Mouse (Mus musculus) embryonic fibroblast, embryonic 13.5 days (primary cell): ENCODE measurements around the gene Crtc3. TPM values are rescaled to one million over a fixed set of nuclear protein-coding genes. Genes with fewer than 3 reads are reported as not detected.
A peak's percentile ranks its signal among the peaks of the same experiment; 100 is the strongest.

Experiments used
- H3K27ac ChIP-seq: 2 replicates; pipeline ENCODE4 v1.5.1; 2012; ENCODE audit warnings: low read length, control low read depth, inconsistent platforms; ENCODE audit not compliant: insufficient read depth
- H3K4me1 ChIP-seq: 2 replicates; pipeline ENCODE4 v1.6.1; 2011; ENCODE audit warnings: low read length; ENCODE audit not compliant: control insufficient read depth, insufficient read depth
- H3K4me3 ChIP-seq: 2 replicates; pipeline ENCODE4 v1.5.1; 2011; ENCODE audit warnings: mild to moderate bottlenecking, control low read depth, low read length; ENCODE audit not compliant: insufficient read depth
- CTCF ChIP-seq: IDR thresholded peaks from 2 replicates; pipeline ENCODE4 v1.5.1; 2011; ENCODE audit warnings: mild to moderate bottlenecking, control low read depth, low read length, moderate library complexity, borderline replicate concordance; ENCODE audit not compliant: insufficient read depth
- POLR2A ChIP-seq: IDR thresholded peaks from 2 replicates; pipeline ENCODE4 v1.6.1; 2011; ENCODE audit warnings: low read depth, mild to moderate bottlenecking, control low read depth, low read length, moderate library complexity
- polyA plus RNA-seq: library from polyadenylated mRNA; stranded (reverse); fragments of >200 nt; gene quantifications from 2 replicates; pipeline ENCODE4 v1.2.4, GENCODE M21; 2011; ENCODE audit warnings: low read depth; ENCODE audit not compliant: missing spikeins, insufficient read length

Gene Crtc3
- polyA plus RNA-seq, 1 experiment = 27.7 TPM

GRCm38 (mm10) chr7:80634741-80635140 is 53.9 kb downstream of the Crtc3 start:
- no peak overlapping the region for H3K4me3 ChIP-seq
- H3K27ac ChIP-seq = no peak overlapping the region
- no peak for TF ChIP-seq CTCF
- no peak for TF ChIP-seq POLR2A
- H3K4me1 ChIP-seq = peaks cover 6% of the 10 kb centered on the region

GRCm38 (mm10) chr7:80633635-80634034 is 55.0 kb downstream of the Crtc3 start:
- peaks cover 6% of the 10 kb centered on the region for H3K4me1 ChIP-seq
- no peak for TF ChIP-seq CTCF
- TF ChIP-seq POLR2A = no peak
- H3K27ac ChIP-seq = no peak overlapping the region
- H3K4me3 ChIP-seq = no peak overlapping the region

GRCm38 (mm10) chr7:80631993-80632392 is 56.7 kb downstream of the Crtc3 start:
- no peak overlapping the region for H3K4me3 ChIP-seq
- no peak for TF ChIP-seq CTCF
- TF ChIP-seq POLR2A = no peak
- peaks cover 11% of the 10 kb centered on the region for H3K4me1 ChIP-seq
- H3K27ac ChIP-seq = no peak overlapping the region

- no peak overlapping the region for H3K27ac ChIP-seq
- peaks cover 8% of the 10 kb centered on the region for H3K4me1 ChIP-seq
- no peak overlapping the region for H3K4me3 ChIP-seq
- TF ChIP-seq CTCF (no peak), POLR2A (no peak)
Measured at GRCm38 (mm10) chr7:80631405-80631804, 57.3 kb downstream of the Crtc3 start.

GRCm38 (mm10) chr7:80629369-80629768 is 59.3 kb downstream of the Crtc3 start:
- H3K4me3 ChIP-seq = no peak overlapping the region
- H3K27ac ChIP-seq = peak overlapping the region; percentile 36
- TF ChIP-seq CTCF (no peak), POLR2A (no peak)
- peaks cover 5% of the 10 kb centered on the region; the same call in 1 of the 2 replicates for H3K4me1 ChIP-seq

- Histone ChIP-seq H3K4me3 (no peak overlapping the region), H3K27ac (peak overlapping the region; percentile 36), H3K4me1 (peaks cover 5% of the 10 kb centered on the region; the same call in 1 of the 2 replicates)
- TF ChIP-seq CTCF (no peak), POLR2A (no peak)
Measured at GRCm38 (mm10) chr7:80628708-80629183, 59.9 kb downstream of the Crtc3 start.

- Histone ChIP-seq H3K4me3 (no peak overlapping the region), H3K4me1 (peaks cover 5% of the 10 kb centered on the region; the same call in 1 of the 2 replicates), H3K27ac (no peak overlapping the region)
- no peak for TF ChIP-seq CTCF
- no peak for TF ChIP-seq POLR2A
Measured at GRCm38 (mm10) chr7:80626943-80627342, 61.7 kb downstream of the Crtc3 start.

- H3K4me3 ChIP-seq = no peak overlapping the region
- no peak overlapping the region for H3K27ac ChIP-seq
- TF ChIP-seq CTCF (no peak), POLR2A (no peak)
- peaks cover 5% of the 10 kb centered on the region; the same call in 1 of the 2 replicates for H3K4me1 ChIP-seq
Measured at GRCm38 (mm10) chr7:80625841-80626240, 62.8 kb downstream of the Crtc3 start.

GRCm38 (mm10) chr7:80623276-80623675 is 65.4 kb downstream of the Crtc3 start:
- no peak for TF ChIP-seq CTCF
- no peak for TF ChIP-seq POLR2A
- 0 out of 2 replicates have a peak, but pooled peaks cover 3% of the 10 kb centered on the region for H3K4me1 ChIP-seq
- no peak overlapping the region for H3K27ac ChIP-seq
- H3K4me3 ChIP-seq = no peak overlapping the region

- no peak overlapping the region for H3K27ac ChIP-seq
- H3K4me1 ChIP-seq = no peaks in the 10 kb centered on the region
- TF ChIP-seq CTCF (no peak), POLR2A (no peak)
- H3K4me3 ChIP-seq = no peak overlapping the region
Measured at GRCm38 (mm10) chr7:80616096-80616495, 72.6 kb downstream of the Crtc3 start.

- no peak for TF ChIP-seq POLR2A
- TF ChIP-seq CTCF = no peak
- Histone ChIP-seq H3K4me1 (no peaks in the 10 kb centered on the region), H3K27ac (no peak overlapping the region), H3K4me3 (no peak overlapping the region)
Measured at GRCm38 (mm10) chr7:80614042-80614441, 74.6 kb downstream of the Crtc3 start.
